Mouse (Mus musculus) liver, adult 2 months (tissue): ENCODE results near the gene Cmtm8. TPM values are rescaled to one million over a fixed set of nuclear protein-coding genes. Genes with fewer than 3 reads are reported as not detected.

ENCODE experiments used
- DNase-seq: peaks from one replicate; pipeline ENCODE4 v3.0.0-alpha.2; 2011; ENCODE audit warnings: low read depth, low spot score; ENCODE audit errors: extremely low read depth
- H3K27ac ChIP-seq: fragments of 200-500 bp; replicated peaks from 2 replicates; pipeline ENCODE4 v1.5.1; 2012; ENCODE audit warnings: low read depth, mild to moderate bottlenecking, control low read depth, inconsistent platforms, low read length; ENCODE audit not compliant: insufficient read depth
- H3K27me3 ChIP-seq: fragments of 200-500 bp; 2 replicates; pipeline ENCODE4 v1.6.1; 2012; ENCODE audit warnings: mild to moderate bottlenecking, moderate library complexity, low read length, inconsistent platforms; ENCODE audit not compliant: control insufficient read depth, insufficient read depth
- H3K36me3 ChIP-seq: fragments of 200-500 bp; 2 replicates; pipeline ENCODE4 v1.6.1; 2012; ENCODE audit warnings: low read length, inconsistent platforms; ENCODE audit not compliant: control insufficient read depth, insufficient read depth
- H3K4me1 ChIP-seq: fragments of 200-500 bp; 2 replicates; pipeline ENCODE4 v1.6.1; 2011; ENCODE audit warnings: low read length; ENCODE audit not compliant: control insufficient read depth, insufficient read depth
- H3K4me3 ChIP-seq: fragments of 200-500 bp; 2 replicates; pipeline ENCODE4 v1.5.1; 2011; ENCODE audit warnings: low read depth, mild to moderate bottlenecking, control low read depth, low read length, moderate library complexity; ENCODE audit not compliant: insufficient read depth
- H3K79me2 ChIP-seq: fragments of 200-500 bp; 2 replicates; pipeline ENCODE4 v1.6.1; 2012; ENCODE audit warnings: inconsistent platforms, mild to moderate bottlenecking, low read length, moderate library complexity; ENCODE audit not compliant: control insufficient read depth, insufficient read depth
- H3K9ac ChIP-seq: fragments of 200-500 bp; 2 replicates; pipeline ENCODE4 v1.6.1; 2012; ENCODE audit warnings: low read depth, mild to moderate bottlenecking, control low read depth, inconsistent platforms, low read length
- CTCF ChIP-seq: fragments of 200-500 bp; IDR thresholded peaks from 2 replicates; pipeline ENCODE4 v1.5.1; 2011; ENCODE audit warnings: low read depth, low read length, control low read depth
- POLR2A ChIP-seq: fragments of 200-500 bp; IDR thresholded peaks from 2 replicates; pipeline ENCODE4 v1.6.1; 2011; ENCODE audit warnings: low read length, control low read depth; ENCODE audit not compliant: insufficient read depth; ENCODE audit errors: extremely low read depth
- WGBS: fragments of 180-500 bp; shearing (Covaris S2); methylation state at CpG from one replicate; pipeline ENCODE4 v1.1.7; 2018; 5-methylcytosine and 5-hydroxymethylcytosine counted together
- polyA plus RNA-seq: library from polyadenylated mRNA; depleted of rRNA; stranded (reverse); fragments of >200 nt; gene quantifications from 2 replicates; pipeline ENCODE4 v1.2.3, GENCODE M21; 2012
- total RNA-seq: library from RNA; depleted of rRNA; stranded (reverse); fragments of >200 nt; gene quantifications from 2 replicates; pipeline ENCODE4 v1.2.3, GENCODE M21; 2014

Cmtm8 gene
- total and polyA plus RNA-seq, 2 experiments = 77.3 to 180 TPM

- Histone ChIP-seq H3K4me3 (no peak overlapping the region), H3K36me3 (no peaks in the 10 kb centered on the region), H3K27ac (peak overlapping the region; percentile 94), H3K4me1 (peaks cover 31% of the 10 kb centered on the region), H3K9ac (no peak overlapping the region), H3K79me2 (peaks cover 31% of the 10 kb centered on the region; the same call in 1 of the 2 replicates), H3K27me3 (no peaks in the 10 kb centered on the region)
- DNase-seq = peak; percentile 93
- 40% methylated on average over 3 of the region's 3 CpGs for WGBS
- TF ChIP-seq CTCF (no peak), POLR2A (no peak)
Observed at GRCm38 (mm10) chr9:114818918-114819317, 25.0 kb downstream of the Cmtm8 start.

- Histone ChIP-seq H3K9ac (peak overlapping the region; percentile 74), H3K27me3 (no peaks in the 10 kb centered on the region), H3K36me3 (no peaks in the 10 kb centered on the region), H3K79me2 (peaks cover 23% of the 10 kb centered on the region; the same call in 1 of the 2 replicates), H3K4me1 (peaks cover 31% of the 10 kb centered on the region), H3K4me3 (no peak overlapping the region), H3K27ac (peak overlapping the region; percentile 93)
- WGBS = 14% methylated on average over 7 of the region's 7 CpGs
- DNase-seq = peak; percentile 94
- no peak for TF ChIP-seq CTCF
- TF ChIP-seq POLR2A = no peak
Observed at GRCm38 (mm10) chr9:114817012-114817411, 26.9 kb downstream of the Cmtm8 start.

- TF ChIP-seq CTCF (no peak), POLR2A (no peak)
- no peak overlapping the region for H3K4me3 ChIP-seq
- H3K36me3 ChIP-seq = no peaks in the 10 kb centered on the region
- H3K79me2 ChIP-seq = peaks cover 18% of the 10 kb centered on the region; the same call in 1 of the 2 replicates
- H3K27ac ChIP-seq = peak overlapping the region; percentile 90
- peak overlapping the region; percentile 44; the same call in 1 of the 2 replicates for H3K9ac ChIP-seq
- H3K27me3 ChIP-seq = no peaks in the 10 kb centered on the region
- 37% methylated on average over 7 of the region's 7 CpGs for WGBS
- H3K4me1 ChIP-seq = peaks cover 35% of the 10 kb centered on the region
- peak; percentile 91 for DNase-seq
Observed at GRCm38 (mm10) chr9:114816121-114816520, 27.8 kb downstream of the Cmtm8 start.

- Histone ChIP-seq H3K27me3 (no peaks in the 10 kb centered on the region), H3K27ac (peak overlapping the region; percentile 90), H3K4me1 (peaks cover 39% of the 10 kb centered on the region), H3K9ac (peak overlapping the region; percentile 44; the same call in 1 of the 2 replicates), H3K36me3 (no peaks in the 10 kb centered on the region), H3K79me2 (peaks cover 18% of the 10 kb centered on the region; the same call in 1 of the 2 replicates), H3K4me3 (no peak overlapping the region)
- WGBS = 42% methylated on average over 4 of the region's 4 CpGs
- DNase-seq = peak; percentile 97
- TF ChIP-seq CTCF = peak; percentile 66
- no peak for TF ChIP-seq POLR2A
Observed at GRCm38 (mm10) chr9:114815315-114815714, 28.6 kb downstream of the Cmtm8 start.

GRCm38 (mm10) chr9:114812001-114812400 lies 32.0 kb downstream of the Cmtm8 start:
- Histone ChIP-seq H3K36me3 (no peaks in the 10 kb centered on the region), H3K4me3 (no peak overlapping the region), H3K9ac (no peak overlapping the region), H3K79me2 (peaks cover 18% of the 10 kb centered on the region; the same call in 1 of the 2 replicates), H3K27ac (no peak overlapping the region), H3K4me1 (peaks cover 20% of the 10 kb centered on the region), H3K27me3 (no peaks in the 10 kb centered on the region)
- DNase-seq = peak; percentile 43
- TF ChIP-seq POLR2A = no peak
- 60% methylated on average over 4 of the region's 4 CpGs for WGBS

GRCm38 (mm10) chr9:114810837-114811236 lies 33.1 kb downstream of the Cmtm8 start:
- WGBS = 16% methylated on average over 11 of the region's 11 CpGs
- no peaks in the 10 kb centered on the region for H3K36me3 ChIP-seq
- H3K4me1 ChIP-seq = peaks cover 15% of the 10 kb centered on the region
- no peak for DNase-seq
- H3K79me2 ChIP-seq = peaks cover 18% of the 10 kb centered on the region; the same call in 1 of the 2 replicates
- no peak for TF ChIP-seq CTCF
- no peak for TF ChIP-seq POLR2A
- peak overlapping the region; percentile 27; the same call in 1 of the 2 replicates for H3K27ac ChIP-seq
- H3K4me3 ChIP-seq = no peak overlapping the region
- no peak overlapping the region for H3K9ac ChIP-seq
- H3K27me3 ChIP-seq = no peaks in the 10 kb centered on the region
